Mouse (Mus musculus) splenic B cell, adult 2 months (primary cell): Measurements from ENCODE around the gene Frat1.
"Not testable (repeated sequence)": the region's sequence is repeated elsewhere in the genome, so short reads cannot be mapped to it uniquely, and the experiment has no call there.

ENCODE experiments used
- DNase-seq: peaks from one replicate; pipeline ENCODE4 v3.0.0-alpha.2; 2011; ENCODE audit warnings: low read depth, low spot score
- H3K27me3 ChIP-seq: 2 replicates; pipeline ENCODE4 v1.6.1; 2012; ENCODE audit warnings: mild to moderate bottlenecking, low read length, moderate library complexity, mixed read lengths; ENCODE audit not compliant: control insufficient read depth, poor library complexity, insufficient read depth, severe bottlenecking
- H3K36me3 ChIP-seq: 2 replicates; pipeline ENCODE4 v1.6.1; 2012; ENCODE audit warnings: mild to moderate bottlenecking, low read length, moderate library complexity, mixed read lengths; ENCODE audit not compliant: control insufficient read depth, poor library complexity, insufficient read depth, severe bottlenecking

Frat1 gene

DNA sequence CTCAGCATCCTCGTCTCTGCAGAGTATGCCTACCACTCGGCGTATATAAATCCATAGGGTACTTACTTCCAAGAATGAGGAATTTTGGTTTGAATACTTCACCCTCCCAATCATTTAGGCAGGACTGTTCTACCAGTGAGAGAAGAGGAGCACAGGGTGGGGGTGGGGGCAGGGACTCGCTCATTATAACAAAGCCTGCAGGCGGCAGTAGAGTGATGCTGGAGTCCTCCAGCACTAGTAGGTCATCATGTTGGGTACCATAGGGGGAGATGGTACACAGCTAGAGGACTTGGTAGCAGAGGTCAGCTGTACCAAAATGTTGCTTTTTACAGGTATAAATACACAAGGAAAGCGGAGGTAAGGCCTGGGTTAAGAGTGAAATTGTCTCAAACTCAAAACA lies 14.6 kb downstream of the Frat1 start:
- Histone ChIP-seq H3K27me3 (no peaks in the 10 kb centered on the region), H3K36me3 (no peaks in the 10 kb centered on the region)
- DNase-seq = peak; percentile 60

DNA sequence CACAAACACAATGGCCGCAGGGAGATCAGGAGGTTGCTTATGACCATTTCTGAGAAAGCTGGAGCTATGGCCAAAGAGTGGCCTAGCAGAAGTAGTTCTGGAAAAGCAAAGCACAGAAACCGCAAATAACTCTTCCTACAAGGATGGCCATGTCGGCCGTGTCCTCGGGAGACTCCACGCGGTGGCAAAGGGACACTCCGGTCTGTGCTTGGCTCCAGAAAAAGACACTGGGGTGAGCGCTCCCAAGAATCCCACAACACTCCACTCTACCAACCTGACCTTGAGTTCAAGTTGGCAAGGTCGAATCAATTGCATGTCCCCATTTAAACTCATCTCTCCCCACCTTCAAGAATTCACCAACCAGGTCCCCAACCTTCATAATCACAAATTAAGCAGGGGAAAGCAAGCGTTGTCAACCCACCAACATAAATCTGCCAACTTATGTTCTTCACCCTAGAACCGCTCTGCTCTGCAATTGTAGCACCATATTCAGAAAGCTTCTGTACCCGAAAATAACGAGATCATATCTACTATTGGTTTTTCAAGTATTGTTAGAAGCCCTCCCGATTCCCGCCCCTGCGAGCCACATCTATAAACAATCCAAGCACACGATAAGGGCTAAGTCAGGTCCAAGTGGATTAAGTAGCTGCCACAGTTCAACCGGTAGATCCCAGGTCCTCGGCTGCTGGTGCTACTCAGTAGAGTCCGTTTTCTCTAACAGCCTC lies 16.8 kb downstream of the Frat1 start:
- Histone ChIP-seq H3K36me3 (no peaks in the 10 kb centered on the region), H3K27me3 (no peaks in the 10 kb centered on the region)
- DNase-seq = no peak

DNA sequence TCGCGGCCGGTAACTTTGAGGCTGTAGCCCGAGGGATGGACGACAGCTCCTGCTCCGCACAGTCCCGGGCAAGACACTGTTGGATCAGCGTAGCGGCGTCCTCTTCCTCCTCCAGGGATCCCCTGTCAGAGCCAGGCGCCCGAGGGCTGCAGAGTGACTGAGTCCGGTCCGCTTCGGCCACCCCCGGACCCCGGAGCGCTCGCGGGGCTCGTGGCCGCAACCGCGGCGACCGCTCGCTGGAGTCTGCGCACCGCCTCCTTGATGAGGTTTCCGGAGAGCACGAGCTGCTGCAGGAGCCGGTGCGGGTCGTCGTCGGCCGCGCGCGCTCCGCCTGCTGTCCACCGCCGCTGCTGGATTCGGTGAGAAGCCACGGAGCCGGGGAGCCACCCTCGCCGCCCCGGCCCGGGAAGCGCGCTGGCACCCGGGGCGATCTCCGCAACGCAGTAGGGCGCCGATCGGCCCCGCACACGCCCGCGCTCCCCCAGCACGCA lies 17.4 kb downstream of the Frat1 start:
- Histone ChIP-seq H3K27me3 (no peaks in the 10 kb centered on the region), H3K36me3 (no peaks in the 10 kb centered on the region)
- peak; percentile 42 for DNase-seq

GRCm38 (mm10) chr19:41847614-41847991 lies 17.8 kb downstream of the Frat1 start:
- H3K36me3 ChIP-seq, H3K27me3 ChIP-seq, DNase-seq: not testable (repeated sequence)

- no peaks in the 10 kb centered on the region for H3K27me3 ChIP-seq
- peak; percentile 92 for DNase-seq
- H3K36me3 ChIP-seq = no peaks in the 10 kb centered on the region
Observed at GRCm38 (mm10) chr19:41847992-41848851, 18.5 kb downstream of the Frat1 start, which contains the start of gene Frat2. Frat2 (minus strand) TSS chr19:41848132.

GRCm38 (mm10) chr19:41850021-41850718 lies 20.4 kb downstream of the Frat1 start:
- H3K27me3 ChIP-seq = no peaks in the 10 kb centered on the region
- DNase-seq = no peak

GRCm38 (mm10) chr19:41850719-41851543 lies 21.2 kb downstream of the Frat1 start:
- Histone ChIP-seq H3K36me3 (no peaks in the 10 kb centered on the region), H3K27me3 (no peaks in the 10 kb centered on the region)
- DNase-seq = peak; percentile 58

More at GRCm38 (mm10) chr19:41850021-41850718, 20.4 kb downstream of the Frat1 start:
- H3K36me3 ChIP-seq = no peaks in the 10 kb centered on the region

DNA sequence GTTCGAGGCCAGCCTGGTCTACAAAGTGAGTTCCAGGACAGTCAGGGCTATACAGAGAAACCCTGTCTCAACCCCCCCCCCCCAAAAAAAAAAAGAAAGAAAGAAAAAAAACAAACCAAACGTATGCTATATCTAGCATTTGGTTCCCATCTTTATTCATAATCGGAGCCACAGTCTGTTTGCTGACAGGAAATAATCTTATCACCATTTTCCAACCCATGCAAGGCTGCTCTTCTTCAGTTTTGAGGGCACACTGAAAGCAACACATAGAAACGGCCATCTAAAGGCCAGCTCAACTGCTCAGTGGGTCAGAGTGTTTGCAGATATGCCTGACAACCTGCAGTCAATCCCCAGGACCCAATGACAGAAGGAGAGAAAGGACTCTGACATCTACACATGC lies 22.7 kb downstream of the Frat1 start:
- Histone ChIP-seq H3K36me3 (no peaks in the 10 kb centered on the region), H3K27me3 (no peaks in the 10 kb centered on the region)
- DNase-seq = no peak

DNA sequence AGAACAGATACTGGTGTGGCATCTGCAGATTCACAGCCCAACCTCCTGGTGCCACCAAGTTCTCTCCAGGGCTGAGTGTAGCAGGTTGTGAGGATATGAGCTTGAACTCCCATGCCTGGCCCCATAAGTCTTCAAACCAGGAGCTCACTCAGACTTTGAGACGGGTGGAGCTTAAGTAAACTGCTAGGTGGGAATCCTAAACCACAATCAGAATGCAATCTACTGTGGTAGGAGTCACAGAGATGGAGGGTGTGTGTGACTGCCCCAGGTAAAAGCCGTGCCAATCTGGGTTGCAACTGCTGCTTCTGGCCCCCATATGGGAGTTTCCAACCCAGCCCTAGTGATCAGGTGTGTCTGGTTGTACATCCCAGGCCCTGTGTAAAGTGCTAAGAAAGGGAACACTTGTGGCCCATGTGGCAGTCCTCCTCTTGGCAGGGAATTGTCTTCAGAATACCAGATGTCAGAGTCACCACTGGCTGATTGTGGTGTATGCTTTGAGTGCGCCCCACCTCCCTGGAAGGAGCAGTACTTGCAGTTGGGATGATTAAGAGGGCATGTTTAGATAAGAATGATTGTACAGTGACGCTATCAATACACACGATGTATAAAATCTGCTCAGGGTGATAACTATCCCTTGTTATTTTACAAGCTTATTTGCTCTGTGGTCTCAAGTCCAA lies 27.5 kb downstream of the Frat1 start:
- 0 out of 2 replicates have a peak, but pooled peaks cover 3% of the 10 kb centered on the region for H3K36me3 ChIP-seq
- no peak for DNase-seq

GRCm38 (mm10) chr19:41857816-41858310 lies 28.1 kb downstream of the Frat1 start:
- H3K27me3 ChIP-seq = no peaks in the 10 kb centered on the region
- DNase-seq = no peak
- peaks cover 5% of the 10 kb centered on the region; the same call in 1 of the 2 replicates for H3K36me3 ChIP-seq

More for the DNA sequence above, 27.5 kb downstream of the Frat1 start:
- no peaks in the 10 kb centered on the region for H3K27me3 ChIP-seq

DNA sequence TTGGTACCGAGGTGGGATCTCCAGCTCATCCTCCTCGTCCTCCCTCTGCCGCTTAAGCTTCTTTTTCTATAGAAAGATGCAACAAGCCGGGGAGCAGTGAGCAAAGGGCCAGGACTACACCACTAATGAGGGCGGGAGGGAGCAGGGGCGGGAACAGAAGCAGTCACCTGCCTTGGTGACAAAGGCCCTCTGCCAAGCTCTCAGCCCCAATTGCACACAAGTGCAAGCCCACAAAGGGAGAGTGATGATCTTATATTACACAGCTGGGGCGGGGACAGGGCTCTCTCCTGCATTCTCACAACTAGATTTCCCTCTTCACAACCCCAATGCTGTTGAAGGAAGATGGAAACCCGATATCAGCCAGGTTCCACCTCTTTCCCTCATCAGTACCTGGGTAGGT lies 36.9 kb downstream of the Frat1 start:
- H3K27me3 ChIP-seq = no peaks in the 10 kb centered on the region
- H3K36me3 ChIP-seq = peaks cover 5% of the 10 kb centered on the region; the same call in 1 of the 2 replicates
- no peak for DNase-seq

GRCm38 (mm10) chr19:41869296-41869695 lies 39.5 kb downstream of the Frat1 start:
- no peaks in the 10 kb centered on the region for H3K27me3 ChIP-seq
- no peaks in the 10 kb centered on the region; the same call in 1 of the 2 replicates for H3K36me3 ChIP-seq
- DNase-seq = no peak

- not testable (repeated sequence) for H3K27me3 ChIP-seq
- DNase-seq = peak; percentile 47
Observed at GRCm38 (mm10) chr19:41869946-41870345, 40.2 kb downstream of the Frat1 start.

More at GRCm38 (mm10) chr19:41869946-41870345, 40.2 kb downstream of the Frat1 start:
- not testable (repeated sequence) for H3K36me3 ChIP-seq
